Mouse (Mus musculus): ENCODE results near the gene Fam185a. TPM values are rescaled to one million over a fixed set of nuclear protein-coding genes. Genes with fewer than 3 reads are reported as not detected.
A peak's percentile ranks its signal among the peaks of the same experiment; 100 is the strongest.

Gene Fam185a
- polyA plus RNA-seq (2015; fragmentation: Nextera tagmentation; extraction: Ambion mirVana): 3.5 and 3.8 TPM in 2 replicates

DNA sequence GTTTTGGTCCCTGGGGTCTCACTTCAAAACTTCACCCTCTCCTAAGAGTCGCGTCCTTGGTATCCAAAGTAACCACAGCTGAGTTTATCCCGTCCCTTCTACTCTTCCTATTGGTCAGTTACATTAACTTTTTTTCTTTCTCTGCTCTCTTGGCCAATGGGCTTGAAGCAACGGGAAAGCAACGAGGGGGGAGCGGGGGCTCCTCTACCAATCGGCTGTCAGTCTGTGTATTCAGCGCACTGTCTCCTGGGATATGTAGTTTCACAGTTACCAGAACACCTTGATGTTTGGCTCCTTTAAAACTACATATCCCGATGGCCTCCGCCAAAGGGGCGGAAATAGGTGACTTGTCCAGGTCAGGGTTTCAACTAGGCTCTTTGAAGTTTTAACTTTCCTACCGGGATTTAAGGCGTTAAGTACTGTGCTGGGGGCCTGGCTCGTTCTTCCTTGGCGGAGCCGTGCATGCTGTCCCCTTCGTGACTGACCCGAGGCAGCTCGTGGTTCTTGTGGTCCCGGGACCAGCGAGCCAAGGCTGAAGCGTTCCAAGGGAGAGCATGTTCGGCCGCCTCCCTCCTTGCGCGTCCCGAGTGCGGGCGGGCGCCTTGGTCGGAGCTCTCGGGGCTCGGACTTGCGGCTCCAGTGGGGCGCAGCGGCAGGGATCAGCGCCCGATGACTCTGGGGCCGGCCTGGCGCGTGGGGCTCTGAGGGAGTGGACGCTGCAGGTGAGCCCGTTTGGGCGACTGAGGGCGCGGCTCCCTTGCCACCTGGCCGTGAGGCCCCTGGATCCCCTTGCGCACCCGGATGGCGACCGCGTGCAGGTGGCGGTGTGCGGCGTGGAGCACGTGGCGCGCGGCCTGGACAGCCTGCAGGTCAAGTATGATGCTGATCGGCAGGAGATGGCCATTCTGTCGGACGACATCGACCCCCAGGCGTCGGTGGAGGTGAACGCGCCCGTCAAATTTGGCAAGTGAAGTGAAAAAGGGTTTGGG lies at the start of gene Fam185a, which contains the start of gene Ccdc146:
Gene Fam185a (plus strand): TSS at position 345 of the 989 bp plus-strand sequence.
Gene Ccdc146 (minus strand): TSS at position 64 of the 989 bp plus-strand sequence.
- Histone ChIP-seq H3K27ac (replicated peaks) (peak within 1 kb of the TSS; percentile 65), H3K4me1 (replicated peaks; ENCODE audit: control insufficient read depth, insufficient read depth) (no peaks in the 10 kb centered on the region; the same call in 1 of the 2 replicates), H3K27me3 (ENCODE audit: control insufficient read depth, insufficient read depth, low read length) (no peaks in the 10 kb centered on the region), H3K4me3 (ENCODE audit: low read depth, low read length) (peak within 1 kb of the TSS; percentile 76), H3K9ac (ENCODE audit: low read length) (peak within 1 kb of the TSS; percentile 81), H3K4me2 (replicated peaks; ENCODE audit: low read depth) (peak within 1 kb of the TSS; percentile 99), H3K36me3 (ENCODE audit: control insufficient read depth, insufficient read depth, low read length) (no peaks in the 10 kb centered on the region), H3K9me3 (ENCODE audit: control insufficient read depth, low read length) (no peaks in the 10 kb centered on the region)
- WGBS: 0% methylated on average over 64 of the region's 68 CpGs
- TF ChIP-seq CTCF (IDR thresholded peaks at IDR 0.05; ENCODE audit: low read depth) (no peak), EP300 (optimal IDR thresholded peaks at IDR 0.05) (no peak)
- DNase-seq (ENCODE audit: low spot score): peak; percentile 93
- peak; percentile 100 for ATAC-seq (ENCODE audit: low FRiP score, low TSS enrichment)

DNA sequence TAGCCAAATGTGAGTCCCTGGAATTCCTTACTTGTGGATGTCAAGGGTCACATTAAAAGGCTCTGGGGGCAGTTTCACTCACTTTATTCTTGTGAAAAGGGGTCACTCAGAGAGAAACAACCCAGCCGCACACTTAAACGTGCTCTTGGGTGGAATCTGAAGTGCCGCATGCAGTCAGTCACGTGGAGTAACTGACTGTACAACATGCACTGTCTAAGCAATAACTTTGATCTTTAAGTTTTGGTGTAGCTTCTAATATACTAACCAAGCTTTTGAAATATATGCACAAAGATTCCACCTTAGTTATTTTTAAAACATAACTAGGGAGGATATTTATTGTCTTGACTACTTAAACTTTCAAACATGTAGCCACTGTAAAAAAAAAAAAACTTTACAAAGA lies 47.8 kb upstream of the Fam185a start:
- no peak for TF ChIP-seq EP300 (optimal IDR thresholded peaks at IDR 0.05)
- no peak for TF ChIP-seq CTCF (IDR thresholded peaks at IDR 0.05; ENCODE audit: low read depth)
- WGBS: 76% methylated on average over 4 of the region's 4 CpGs
- no peaks in the 10 kb centered on the region for H3K9me3 ChIP-seq (ENCODE audit: control insufficient read depth, low read length)
- H3K4me3 ChIP-seq (ENCODE audit: low read depth, low read length): no peak overlapping the region
- H3K9ac ChIP-seq (ENCODE audit: low read length): no peak overlapping the region
- no peak overlapping the region for H3K27ac ChIP-seq (replicated peaks)
- no peaks in the 10 kb centered on the region for H3K27me3 ChIP-seq (ENCODE audit: control insufficient read depth, insufficient read depth, low read length)
- H3K4me1 ChIP-seq (replicated peaks; ENCODE audit: control insufficient read depth, insufficient read depth): no peaks in the 10 kb centered on the region
- ATAC-seq (ENCODE audit: low FRiP score, low TSS enrichment) (no peak), DNase-seq (ENCODE audit: low spot score) (no peak)
- H3K36me3 ChIP-seq (ENCODE audit: control insufficient read depth, insufficient read depth, low read length): no peaks in the 10 kb centered on the region
- no peak overlapping the region for H3K4me2 ChIP-seq (replicated peaks; ENCODE audit: low read depth)

DNA sequence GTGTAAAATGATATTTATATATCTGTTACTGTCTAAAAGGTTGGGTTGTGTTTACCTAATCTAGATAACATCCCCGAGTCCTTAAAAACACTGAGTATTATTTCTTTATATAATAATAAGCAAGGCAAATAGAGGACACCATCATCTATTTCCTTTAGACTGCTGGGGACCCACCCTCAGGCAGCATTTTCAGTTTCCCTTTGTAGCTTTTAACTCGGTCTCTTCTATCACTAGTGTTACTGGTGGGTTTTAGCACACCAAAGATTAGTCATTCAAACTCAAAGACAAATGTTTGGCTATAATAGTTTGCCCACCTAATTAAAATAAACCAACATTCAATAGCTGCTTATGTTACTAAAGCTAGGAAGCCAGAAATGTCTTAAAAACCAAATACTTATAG lies 46.4 kb upstream of the Fam185a start:
- no peak for TF ChIP-seq CTCF (IDR thresholded peaks at IDR 0.05; ENCODE audit: low read depth)
- TF ChIP-seq EP300 (optimal IDR thresholded peaks at IDR 0.05): no peak
- ATAC-seq (ENCODE audit: low FRiP score, low TSS enrichment): no peak
- no peaks in the 10 kb centered on the region for H3K36me3 ChIP-seq (ENCODE audit: control insufficient read depth, insufficient read depth, low read length)
- H3K9ac ChIP-seq (ENCODE audit: low read length): no peak overlapping the region
- no peak overlapping the region for H3K4me2 ChIP-seq (replicated peaks; ENCODE audit: low read depth)
- no peak overlapping the region for H3K4me3 ChIP-seq (ENCODE audit: low read depth, low read length)
- DNase-seq (ENCODE audit: low spot score): no peak
- H3K9me3 ChIP-seq (ENCODE audit: control insufficient read depth, low read length): no peaks in the 10 kb centered on the region
- WGBS: 32% methylated on average over 2 of the region's 2 CpGs
- no peak overlapping the region for H3K27ac ChIP-seq (replicated peaks)
- no peaks in the 10 kb centered on the region for H3K27me3 ChIP-seq (ENCODE audit: control insufficient read depth, insufficient read depth, low read length)
- H3K4me1 ChIP-seq (replicated peaks; ENCODE audit: control insufficient read depth, insufficient read depth): no peaks in the 10 kb centered on the region

- no peak overlapping the region for H3K4me2 ChIP-seq (replicated peaks; ENCODE audit: low read depth)
- H3K9me3 ChIP-seq (ENCODE audit: control insufficient read depth, low read length): no peaks in the 10 kb centered on the region
- H3K36me3 ChIP-seq (ENCODE audit: control insufficient read depth, insufficient read depth, low read length): no peaks in the 10 kb centered on the region
- no peak overlapping the region for H3K4me3 ChIP-seq (ENCODE audit: low read depth, low read length)
- H3K27me3 ChIP-seq (ENCODE audit: control insufficient read depth, insufficient read depth, low read length): no peaks in the 10 kb centered on the region
- no peak overlapping the region for H3K27ac ChIP-seq (replicated peaks)
- ATAC-seq (ENCODE audit: low FRiP score, low TSS enrichment) (no peak), DNase-seq (ENCODE audit: low spot score) (no peak)
- TF ChIP-seq EP300 (optimal IDR thresholded peaks at IDR 0.05): no peak
- TF ChIP-seq CTCF (IDR thresholded peaks at IDR 0.05; ENCODE audit: low read depth): no peak
- WGBS: 17% methylated on average over 6 of the region's 6 CpGs
- peaks cover 2% of the 10 kb centered on the region; the same call in 1 of the 2 replicates for H3K4me1 ChIP-seq (replicated peaks; ENCODE audit: control insufficient read depth, insufficient read depth)
- no peak overlapping the region for H3K9ac ChIP-seq (ENCODE audit: low read length)
Observed at GRCm38 (mm10) chr5:21381986-21382385, 42.8 kb upstream of the Fam185a start.

DNA sequence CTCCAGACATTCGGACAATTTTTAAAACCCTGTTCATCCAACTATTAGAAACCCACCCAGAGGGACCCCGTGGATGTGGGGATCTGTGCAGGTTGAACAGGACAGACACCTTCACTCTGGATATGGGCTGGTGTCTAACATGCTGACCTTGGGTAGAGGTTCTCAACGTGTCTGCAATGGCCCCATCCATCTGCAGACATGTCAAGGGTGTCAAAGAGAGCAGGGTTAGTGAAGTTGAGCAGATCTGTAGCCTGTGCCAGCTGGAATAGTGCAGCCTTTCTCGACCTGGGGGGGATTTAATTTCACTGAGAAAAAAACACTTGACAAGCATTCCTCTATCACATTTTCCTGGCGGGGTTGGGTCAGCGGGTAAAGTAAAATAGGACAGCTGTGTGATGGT lies 42.1 kb upstream of the Fam185a start:
- H3K9ac ChIP-seq (ENCODE audit: low read length): no peak overlapping the region
- no peak overlapping the region for H3K4me2 ChIP-seq (replicated peaks; ENCODE audit: low read depth)
- no peak overlapping the region; the same call in 1 of the 2 replicates for H3K27ac ChIP-seq (replicated peaks)
- H3K9me3 ChIP-seq (ENCODE audit: control insufficient read depth, low read length): no peaks in the 10 kb centered on the region
- peaks cover 2% of the 10 kb centered on the region; the same call in 1 of the 2 replicates for H3K4me1 ChIP-seq (replicated peaks; ENCODE audit: control insufficient read depth, insufficient read depth)
- H3K4me3 ChIP-seq (ENCODE audit: low read depth, low read length): no peak overlapping the region
- ATAC-seq (ENCODE audit: low FRiP score, low TSS enrichment) (no peak), DNase-seq (ENCODE audit: low spot score) (no peak)
- TF ChIP-seq EP300 (optimal IDR thresholded peaks at IDR 0.05) (no peak), CTCF (IDR thresholded peaks at IDR 0.05; ENCODE audit: low read depth) (no peak)
- 48% methylated on average over 6 of the region's 6 CpGs for WGBS
- no peaks in the 10 kb centered on the region for H3K27me3 ChIP-seq (ENCODE audit: control insufficient read depth, insufficient read depth, low read length)
- H3K36me3 ChIP-seq (ENCODE audit: control insufficient read depth, insufficient read depth, low read length): no peaks in the 10 kb centered on the region

All from stomach, postnatal 0 days (tissue).